Mouse (Mus musculus): ENCODE measurements around the gene Olfr1224-ps1. TPM values are rescaled to one million over a fixed set of nuclear protein-coding genes. Genes with fewer than 3 reads are reported as not detected.
"Not testable (repeated sequence)": the region's sequence is repeated elsewhere in the genome, so short reads cannot be mapped to it uniquely, and the experiment has no call there.

The Olfr1224-ps1 gene
- polyA plus RNA-seq (2014; fragmentation: Nextera tagmentation; extraction: Ambion mirVana) = not detected in 2 replicates

- not testable (repeated sequence) for ATAC-seq (ENCODE audit: low read depth); H3K9ac ChIP-seq (replicated peaks; ENCODE audit: low read depth, low read length); H3K4me2 ChIP-seq (ENCODE audit: low read depth, low read length); H3K36me3 ChIP-seq (ENCODE audit: control insufficient read depth, insufficient read depth, low read length); H3K4me3 ChIP-seq (ENCODE audit: low read depth, low read length); H3K4me1 ChIP-seq (ENCODE audit: control insufficient read depth, insufficient read depth, low read length); H3K9me3 ChIP-seq (ENCODE audit: control insufficient read depth, low read length); H3K27me3 ChIP-seq (ENCODE audit: control insufficient read depth, insufficient read depth, low read length); H3K27ac ChIP-seq (ENCODE audit: low read depth, low read length)
- 94% methylated on average over 8 of the region's 8 CpGs for WGBS
Observed at GRCm38 (mm10) chr2:89163991-89164390, at the start of gene Olfr1224-ps1. Gene Olfr1224-ps1, minus strand, starts transcription at chr2:89164091.

GRCm38 (mm10) chr2:89199948-89200347, 36.1 kb upstream of the Olfr1224-ps1 start, which contains the start of gene Olfr1226:
Gene Olfr1226, minus strand, starts transcription at chr2:89200048.
- no peaks in the 10 kb centered on the region for H3K36me3 ChIP-seq (ENCODE audit: control insufficient read depth, insufficient read depth, low read length)
- no peak for ATAC-seq (ENCODE audit: low read depth)
- WGBS = 64% methylated on average over 2 of the region's 2 CpGs
- H3K4me3 ChIP-seq (ENCODE audit: low read depth, low read length) = no peak within 1 kb of the TSS
- H3K27ac ChIP-seq (ENCODE audit: low read depth, low read length) = no peak within 1 kb of the TSS
- H3K9me3 ChIP-seq (ENCODE audit: control insufficient read depth, low read length) = no peaks in the 10 kb centered on the region
- no peak within 1 kb of the TSS for H3K4me2 ChIP-seq (ENCODE audit: low read depth, low read length)
- no peak within 1 kb of the TSS for H3K9ac ChIP-seq (replicated peaks; ENCODE audit: low read depth, low read length)
- no peaks in the 10 kb centered on the region for H3K4me1 ChIP-seq (ENCODE audit: control insufficient read depth, insufficient read depth, low read length)
- H3K27me3 ChIP-seq (ENCODE audit: control insufficient read depth, insufficient read depth, low read length) = no peaks in the 10 kb centered on the region

- no peaks in the 10 kb centered on the region for H3K4me1 ChIP-seq (ENCODE audit: control insufficient read depth, insufficient read depth, low read length)
- 91% methylated on average over 3 of the region's 3 CpGs for WGBS
- no peak for ATAC-seq (ENCODE audit: low read depth)
Observed at GRCm38 (mm10) chr2:89196325-89196982, 32.6 kb upstream of the Olfr1224-ps1 start.

GRCm38 (mm10) chr2:89174569-89174968, 10.7 kb upstream of the Olfr1224-ps1 start, which contains the start of gene Olfr1225:
Gene Olfr1225, minus strand, starts transcription at chr2:89174669.
- no peak within 1 kb of the TSS for H3K27ac ChIP-seq (ENCODE audit: low read depth, low read length)
- no peaks in the 10 kb centered on the region for H3K36me3 ChIP-seq (ENCODE audit: control insufficient read depth, insufficient read depth, low read length)
- H3K9ac ChIP-seq (replicated peaks; ENCODE audit: low read depth, low read length) = no peak within 1 kb of the TSS
- ATAC-seq (ENCODE audit: low read depth) = no peak
- no peak within 1 kb of the TSS for H3K4me2 ChIP-seq (ENCODE audit: low read depth, low read length)
- no peak within 1 kb of the TSS for H3K4me3 ChIP-seq (ENCODE audit: low read depth, low read length)
- no peaks in the 10 kb centered on the region for H3K4me1 ChIP-seq (ENCODE audit: control insufficient read depth, insufficient read depth, low read length)
- 91% methylated on average over 1 of the region's 1 CpGs for WGBS
- H3K27me3 ChIP-seq (ENCODE audit: control insufficient read depth, insufficient read depth, low read length) = no peaks in the 10 kb centered on the region
- H3K9me3 ChIP-seq (ENCODE audit: control insufficient read depth, low read length) = no peaks in the 10 kb centered on the region

More at GRCm38 (mm10) chr2:89196325-89196982, 32.6 kb upstream of the Olfr1224-ps1 start:
- Histone ChIP-seq H3K9ac (replicated peaks; ENCODE audit: low read depth, low read length) (no peak overlapping the region), H3K4me3 (ENCODE audit: low read depth, low read length) (no peak overlapping the region), H3K4me2 (ENCODE audit: low read depth, low read length) (no peak overlapping the region), H3K27ac (ENCODE audit: low read depth, low read length) (no peak overlapping the region), H3K36me3 (ENCODE audit: control insufficient read depth, insufficient read depth, low read length) (no peaks in the 10 kb centered on the region), H3K9me3 (ENCODE audit: control insufficient read depth, low read length) (no peaks in the 10 kb centered on the region), H3K27me3 (ENCODE audit: control insufficient read depth, insufficient read depth, low read length) (no peaks in the 10 kb centered on the region)

- H3K4me1 ChIP-seq (ENCODE audit: control insufficient read depth, insufficient read depth, low read length); H3K4me2 ChIP-seq (ENCODE audit: low read depth, low read length); H3K9ac ChIP-seq (replicated peaks; ENCODE audit: low read depth, low read length); H3K27me3 ChIP-seq (ENCODE audit: control insufficient read depth, insufficient read depth, low read length); H3K27ac ChIP-seq (ENCODE audit: low read depth, low read length); H3K9me3 ChIP-seq (ENCODE audit: control insufficient read depth, low read length); ATAC-seq (ENCODE audit: low read depth); H3K4me3 ChIP-seq (ENCODE audit: low read depth, low read length); H3K36me3 ChIP-seq (ENCODE audit: control insufficient read depth, insufficient read depth, low read length): not testable (repeated sequence)
- WGBS = 93% methylated on average over 4 of the region's 4 CpGs
Observed at GRCm38 (mm10) chr2:89164711-89165110, 820 bp upstream of the Olfr1224-ps1 start.

GRCm38 (mm10) chr2:89151460-89151859, 12.4 kb downstream of the Olfr1224-ps1 start, which contains the start of gene Olfr1223:
Gene Olfr1223, minus strand, starts transcription at chr2:89151560.
- H3K36me3 ChIP-seq (ENCODE audit: control insufficient read depth, insufficient read depth, low read length) = no peaks in the 10 kb centered on the region
- no peak within 1 kb of the TSS for H3K27ac ChIP-seq (ENCODE audit: low read depth, low read length)
- 74% methylated on average over 1 of the region's 1 CpGs for WGBS

GRCm38 (mm10) chr2:89132954-89133353, 30.9 kb downstream of the Olfr1224-ps1 start, which contains the start of gene Olfr1222:
Gene Olfr1222, minus strand, starts transcription at chr2:89133054.
- 82% methylated on average over 3 of the region's 3 CpGs for WGBS
- no peak for ATAC-seq (ENCODE audit: low read depth)

More at GRCm38 (mm10) chr2:89151460-89151859, 12.4 kb downstream of the Olfr1224-ps1 start, which contains the start of gene Olfr1223:
- Histone ChIP-seq H3K9me3 (ENCODE audit: control insufficient read depth, low read length) (no peaks in the 10 kb centered on the region), H3K4me3 (ENCODE audit: low read depth, low read length) (no peak within 1 kb of the TSS), H3K4me2 (ENCODE audit: low read depth, low read length) (no peak within 1 kb of the TSS), H3K9ac (replicated peaks; ENCODE audit: low read depth, low read length) (no peak within 1 kb of the TSS), H3K27me3 (ENCODE audit: control insufficient read depth, insufficient read depth, low read length) (no peaks in the 10 kb centered on the region), H3K4me1 (ENCODE audit: control insufficient read depth, insufficient read depth, low read length) (no peaks in the 10 kb centered on the region)
- no peak for ATAC-seq (ENCODE audit: low read depth)

GRCm38 (mm10) chr2:89117183-89117582, 46.7 kb downstream of the Olfr1224-ps1 start, which contains the start of gene Olfr1221:
Gene Olfr1221, minus strand, starts transcription at chr2:89117283.
- no peak for ATAC-seq (ENCODE audit: low read depth)
- no peak within 1 kb of the TSS for H3K4me3 ChIP-seq (ENCODE audit: low read depth, low read length)
- H3K36me3 ChIP-seq (ENCODE audit: control insufficient read depth, insufficient read depth, low read length) = no peaks in the 10 kb centered on the region
- 89% methylated on average over 2 of the region's 2 CpGs for WGBS
- H3K4me2 ChIP-seq (ENCODE audit: low read depth, low read length) = no peak within 1 kb of the TSS
- no peaks in the 10 kb centered on the region for H3K4me1 ChIP-seq (ENCODE audit: control insufficient read depth, insufficient read depth, low read length)
- H3K27ac ChIP-seq (ENCODE audit: low read depth, low read length) = no peak within 1 kb of the TSS
- no peak within 1 kb of the TSS for H3K9ac ChIP-seq (replicated peaks; ENCODE audit: low read depth, low read length)
- H3K9me3 ChIP-seq (ENCODE audit: control insufficient read depth, low read length) = no peaks in the 10 kb centered on the region
- H3K27me3 ChIP-seq (ENCODE audit: control insufficient read depth, insufficient read depth, low read length) = no peaks in the 10 kb centered on the region

More at GRCm38 (mm10) chr2:89132954-89133353, 30.9 kb downstream of the Olfr1224-ps1 start, which contains the start of gene Olfr1222:
- Histone ChIP-seq H3K27me3 (ENCODE audit: control insufficient read depth, insufficient read depth, low read length) (no peaks in the 10 kb centered on the region), H3K4me3 (ENCODE audit: low read depth, low read length) (no peak within 1 kb of the TSS), H3K9ac (replicated peaks; ENCODE audit: low read depth, low read length) (no peak within 1 kb of the TSS), H3K9me3 (ENCODE audit: control insufficient read depth, low read length) (no peaks in the 10 kb centered on the region), H3K4me2 (ENCODE audit: low read depth, low read length) (no peak within 1 kb of the TSS), H3K36me3 (ENCODE audit: control insufficient read depth, insufficient read depth, low read length) (no peaks in the 10 kb centered on the region), H3K27ac (ENCODE audit: low read depth, low read length) (no peak within 1 kb of the TSS), H3K4me1 (ENCODE audit: control insufficient read depth, insufficient read depth, low read length) (no peaks in the 10 kb centered on the region)

- 82% methylated on average over 3 of the region's 3 CpGs for WGBS
- H3K9ac ChIP-seq (replicated peaks; ENCODE audit: low read depth, low read length) = no peak within 1 kb of the TSS
- H3K27ac ChIP-seq (ENCODE audit: low read depth, low read length) = no peak within 1 kb of the TSS
- H3K4me1 ChIP-seq (ENCODE audit: control insufficient read depth, insufficient read depth, low read length) = no peaks in the 10 kb centered on the region
- H3K4me2 ChIP-seq (ENCODE audit: low read depth, low read length) = no peak within 1 kb of the TSS
- no peaks in the 10 kb centered on the region for H3K9me3 ChIP-seq (ENCODE audit: control insufficient read depth, low read length)
- H3K36me3 ChIP-seq (ENCODE audit: control insufficient read depth, insufficient read depth, low read length) = no peaks in the 10 kb centered on the region
- no peak within 1 kb of the TSS for H3K4me3 ChIP-seq (ENCODE audit: low read depth, low read length)
- H3K27me3 ChIP-seq (ENCODE audit: control insufficient read depth, insufficient read depth, low read length) = no peaks in the 10 kb centered on the region
- ATAC-seq (ENCODE audit: low read depth) = no peak
Observed at GRCm38 (mm10) chr2:89106735-89107134, 57.2 kb downstream of the Olfr1224-ps1 start, which contains the start of gene Olfr1220. Gene Olfr1220, minus strand, starts transcription at chr2:89106835.

All from neural tube, embryonic 14.5 days (tissue).